Mouse (Mus musculus): ENCODE measurements at regions not wholly inside any gene's neighbourhood (a gene's known extent, or its start where the extent isn't known, plus 50 kb on each side); places are given as distances from the start of the nearest gene placed in this dataset.

DNA sequence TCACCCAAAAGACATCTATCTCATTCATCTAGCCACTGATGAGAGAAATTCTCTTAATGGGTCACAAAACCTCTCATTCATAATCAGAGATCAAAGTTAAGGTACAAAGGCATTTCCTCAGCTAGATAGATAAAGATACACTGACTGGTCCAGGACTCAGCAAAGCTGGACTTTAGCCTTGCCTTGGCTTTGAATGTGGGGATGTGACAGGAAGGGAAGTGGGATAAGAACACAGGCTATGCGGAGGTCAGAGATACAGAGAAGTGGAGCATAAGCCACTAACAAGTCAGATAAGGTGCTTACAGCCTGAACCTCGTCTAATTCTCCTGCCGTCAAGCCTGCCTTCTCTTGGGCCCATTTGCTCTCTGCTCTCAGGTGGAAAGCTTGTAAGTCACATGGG, 50.0 kb upstream of the Tsc22d2 start:
- no peaks in the 10 kb centered on the region for H3K36me3 ChIP-seq (replicated peaks; ENCODE audit: control insufficient read depth, insufficient read depth, low read depth)
- no peak overlapping the region for H3K4me2 ChIP-seq (ENCODE audit: low read depth)
- TF ChIP-seq EP300 (IDR thresholded peaks at IDR 0.05; ENCODE audit: low read depth): no peak
- TF ChIP-seq CTCF (IDR thresholded peaks at IDR 0.05; ENCODE audit: low read depth): no peak
- DNase-seq (ENCODE audit: low read depth in 3 of 3, low spot score in 3 of 3) (no peak), ATAC-seq (ENCODE audit: insufficient read depth) (no peak)
- H3K27me3 ChIP-seq (ENCODE audit: control insufficient read depth, insufficient read depth, low read length): no peaks in the 10 kb centered on the region
- H3K27ac ChIP-seq: no peak overlapping the region
- no peaks in the 10 kb centered on the region for H3K9me3 ChIP-seq (ENCODE audit: control insufficient read depth, low read length)
- no peak overlapping the region for H3K4me3 ChIP-seq (ENCODE audit: insufficient read depth in 1 of 2, low read depth in 2 of 2, low read length in 2 of 2)
- WGBS (ENCODE audit: insufficient replicate concordance): 16% methylated on average over 3 of the region's 3 CpGs
- no peak overlapping the region for H3K9ac ChIP-seq (replicated peaks)
- H3K4me1 ChIP-seq (replicated peaks; ENCODE audit: control insufficient read depth in 2 of 2, insufficient read depth in 2 of 2, low read length in 1 of 2): peaks cover 2 to 3% of the 10 kb centered on the region in 2 experiments; a peak in 2 of 4 replicates

Data from liver, embryonic 14.5 days (tissue).